Mouse (Mus musculus): ENCODE measurements around the gene Man2a2. TPM values are rescaled to one million over a fixed set of nuclear protein-coding genes. Genes with fewer than 3 reads are reported as not detected.

Gene Man2a2
- polyA plus RNA-seq, 1 experiment, result 30.2 TPM

DNA sequence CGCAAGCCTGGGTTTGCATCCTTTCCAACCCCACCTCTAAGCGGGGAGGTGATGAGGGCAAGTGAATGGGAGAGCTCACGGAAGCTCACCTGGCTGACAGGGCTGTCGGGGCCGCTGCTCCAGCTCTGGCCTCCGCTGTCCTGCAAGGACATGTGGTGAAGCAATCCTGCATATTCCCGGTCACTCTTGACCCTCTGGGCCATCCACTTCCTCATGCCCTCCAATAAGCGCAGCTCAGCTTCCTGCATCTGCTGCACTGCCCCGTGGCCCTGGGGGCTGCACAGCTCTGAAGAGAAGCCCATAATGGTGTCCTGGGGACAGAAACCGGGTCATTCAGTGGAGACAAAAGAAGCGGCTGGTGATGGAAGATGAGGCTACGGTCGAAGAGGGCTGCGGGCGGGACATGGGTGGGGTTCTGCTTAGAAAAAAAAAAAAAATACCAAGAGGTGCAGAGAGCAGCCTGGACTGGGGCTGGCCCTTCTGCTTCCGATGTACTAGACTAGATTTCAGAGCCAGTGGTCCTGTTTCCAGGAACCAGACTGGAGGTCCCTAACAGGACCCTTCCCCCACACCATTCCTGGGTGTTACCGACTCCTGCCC is 16.0 kb upstream of the Man2a2 start:
- H3K27me3 ChIP-seq (ENCODE audit: control insufficient read depth, insufficient read depth, low read length), result no peaks in the 10 kb centered on the region
- 45% methylated on average over 17 of the region's 17 CpGs for WGBS
- peak overlapping the region; percentile 65 for H3K27ac ChIP-seq (ENCODE audit: insufficient read depth, low read depth, low read length)

DNA sequence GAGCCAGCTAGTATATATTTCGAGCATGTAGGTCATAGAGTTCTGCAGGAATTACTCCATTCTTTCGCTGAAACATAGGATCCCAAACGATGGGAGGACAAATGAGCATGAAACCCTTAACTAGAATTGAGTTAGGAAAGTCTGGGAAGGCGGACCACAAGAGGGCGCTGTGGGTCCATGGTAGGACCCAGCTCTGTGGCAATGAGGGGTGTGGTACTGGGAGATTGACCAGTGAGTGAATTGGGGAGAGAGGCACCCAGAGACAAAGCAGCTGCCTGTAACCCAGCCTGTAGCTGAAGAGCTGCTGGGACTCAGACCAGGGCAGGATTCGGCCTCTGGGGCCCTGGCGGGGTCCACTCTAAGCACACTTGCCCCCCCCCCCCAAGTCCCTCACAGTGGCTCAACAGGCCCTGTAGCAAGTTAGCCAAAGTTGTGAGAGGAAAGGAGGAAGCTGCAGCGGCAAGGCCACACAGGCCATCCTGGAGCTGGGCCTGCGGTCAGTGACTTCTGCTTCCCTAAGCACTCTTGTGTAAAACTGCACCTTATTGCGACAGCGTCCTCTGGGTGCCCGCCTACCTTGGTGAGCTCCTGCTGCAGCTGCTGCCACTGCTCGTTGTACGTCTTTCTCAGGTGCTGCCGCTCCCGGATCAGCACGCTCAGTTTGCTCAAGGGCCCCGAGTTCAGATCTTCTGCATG is 15.2 kb upstream of the Man2a2 start:
- peak overlapping the region; percentile 66 for H3K4me3 ChIP-seq (ENCODE audit: low read depth, low read length)
- H3K27ac ChIP-seq (ENCODE audit: insufficient read depth, low read depth, low read length), result peak overlapping the region; percentile 65
- no peaks in the 10 kb centered on the region for H3K27me3 ChIP-seq (ENCODE audit: control insufficient read depth, insufficient read depth, low read length)
- H3K36me3 ChIP-seq (ENCODE audit: control insufficient read depth, insufficient read depth, low read length), result peaks cover 15% of the 10 kb centered on the region
- H3K4me1 ChIP-seq (ENCODE audit: control insufficient read depth, insufficient read depth, insufficient read length, low read length), result peaks cover 10% of the 10 kb centered on the region; the same call in 1 of the 2 replicates
- TF ChIP-seq CTCF (IDR thresholded peaks at IDR 0.05; ENCODE audit: extremely low read depth, insufficient read length, insufficient replicate concordance, low read depth, low read length) (peak; percentile 96), POLR2A (IDR thresholded peaks at IDR 0.05; ENCODE audit: low read depth, low read length) (no peak)
- 31% methylated on average over 18 of the region's 18 CpGs for WGBS

More for the DNA sequence above, 16.0 kb upstream of the Man2a2 start:
- H3K4me1 ChIP-seq (ENCODE audit: control insufficient read depth, insufficient read depth, insufficient read length, low read length), result peaks cover 10% of the 10 kb centered on the region; the same call in 1 of the 2 replicates
- H3K4me3 ChIP-seq (ENCODE audit: low read depth, low read length), result peak overlapping the region; percentile 66
- H3K36me3 ChIP-seq (ENCODE audit: control insufficient read depth, insufficient read depth, low read length), result peaks cover 23% of the 10 kb centered on the region
- no peak for TF ChIP-seq CTCF (IDR thresholded peaks at IDR 0.05; ENCODE audit: extremely low read depth, insufficient read length, insufficient replicate concordance, low read depth, low read length)
- no peak for TF ChIP-seq POLR2A (IDR thresholded peaks at IDR 0.05; ENCODE audit: low read depth, low read length)

DNA sequence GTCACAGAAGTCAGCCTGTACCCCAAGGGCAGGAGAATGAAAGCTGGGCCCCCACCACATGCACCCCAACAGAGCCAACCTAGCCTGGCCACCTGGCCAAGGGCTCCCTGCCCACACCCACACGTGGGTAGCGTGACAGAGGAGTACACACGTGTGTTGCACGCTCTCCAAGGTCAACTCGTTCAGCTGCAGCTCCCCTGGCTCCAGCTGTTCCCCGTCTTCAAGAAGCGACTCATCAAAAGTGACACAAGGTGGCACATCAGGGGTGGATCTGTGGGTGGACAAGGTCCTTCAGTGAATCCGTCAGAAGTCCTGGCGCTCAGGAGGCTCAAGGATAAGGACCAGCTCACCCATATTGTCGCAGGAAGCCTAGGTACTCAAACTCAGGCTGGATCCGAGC is 11.7 kb upstream of the Man2a2 start:
- 0 out of 2 replicates have a peak, but pooled peaks cover 1% of the 10 kb centered on the region for H3K36me3 ChIP-seq (ENCODE audit: control insufficient read depth, insufficient read depth, low read length)
- no peak overlapping the region for H3K27ac ChIP-seq (ENCODE audit: insufficient read depth, low read depth, low read length)
- peaks cover 9% of the 10 kb centered on the region; the same call in 1 of the 2 replicates for H3K4me1 ChIP-seq (ENCODE audit: control insufficient read depth, insufficient read depth, insufficient read length, low read length)
- 78% methylated on average over 11 of the region's 11 CpGs for WGBS
- TF ChIP-seq CTCF (IDR thresholded peaks at IDR 0.05; ENCODE audit: extremely low read depth, insufficient read length, insufficient replicate concordance, low read depth, low read length) (no peak), POLR2A (IDR thresholded peaks at IDR 0.05; ENCODE audit: low read depth, low read length) (no peak)
- no peak overlapping the region for H3K4me3 ChIP-seq (ENCODE audit: low read depth, low read length)
- no peaks in the 10 kb centered on the region for H3K27me3 ChIP-seq (ENCODE audit: control insufficient read depth, insufficient read depth, low read length)

GRCm38 (mm10) chr7:80379531-80379930 is 8.4 kb upstream of the Man2a2 start:
- Histone ChIP-seq H3K27me3 (ENCODE audit: control insufficient read depth, insufficient read depth, low read length) (no peaks in the 10 kb centered on the region), H3K4me1 (ENCODE audit: control insufficient read depth, insufficient read depth, insufficient read length, low read length) (peaks cover 3% of the 10 kb centered on the region; the same call in 1 of the 2 replicates), H3K27ac (ENCODE audit: insufficient read depth, low read depth, low read length) (no peak overlapping the region), H3K36me3 (ENCODE audit: control insufficient read depth, insufficient read depth, low read length) (0 out of 2 replicates have a peak, but pooled peaks cover 1% of the 10 kb centered on the region), H3K4me3 (ENCODE audit: low read depth, low read length) (no peak overlapping the region)
- WGBS, result 51% methylated on average over 13 of the region's 13 CpGs
- TF ChIP-seq POLR2A (IDR thresholded peaks at IDR 0.05; ENCODE audit: low read depth, low read length) (no peak), CTCF (IDR thresholded peaks at IDR 0.05; ENCODE audit: extremely low read depth, insufficient read length, insufficient replicate concordance, low read depth, low read length) (peak; percentile 61; the same call in 1 of the 2 replicates)

DNA sequence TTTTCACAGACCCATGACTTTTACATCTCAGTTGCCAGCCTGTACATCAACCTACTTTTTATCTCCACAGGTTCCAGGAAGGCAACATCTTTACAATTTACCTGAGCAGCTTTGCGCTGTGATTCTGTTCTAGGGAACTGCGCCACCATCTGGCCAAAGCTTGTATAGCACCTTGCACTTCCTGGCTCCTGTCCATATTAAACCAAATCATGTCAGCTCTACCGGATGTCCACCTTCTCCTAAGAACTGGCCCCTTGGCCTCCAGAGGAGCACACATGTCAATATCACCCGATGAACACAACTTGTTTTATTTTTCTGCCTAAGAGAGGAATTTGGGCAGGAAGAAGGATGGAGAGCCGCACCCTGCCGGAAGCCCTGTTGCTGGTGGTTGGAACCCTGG is 6.3 kb upstream of the Man2a2 start:
- Histone ChIP-seq H3K36me3 (ENCODE audit: control insufficient read depth, insufficient read depth, low read length) (0 out of 2 replicates have a peak, but pooled peaks cover 1% of the 10 kb centered on the region), H3K27me3 (ENCODE audit: control insufficient read depth, insufficient read depth, low read length) (no peaks in the 10 kb centered on the region), H3K4me3 (ENCODE audit: low read depth, low read length) (no peak overlapping the region), H3K27ac (ENCODE audit: insufficient read depth, low read depth, low read length) (no peak overlapping the region), H3K4me1 (ENCODE audit: control insufficient read depth, insufficient read depth, insufficient read length, low read length) (peaks cover 3% of the 10 kb centered on the region; the same call in 1 of the 2 replicates)
- TF ChIP-seq POLR2A (IDR thresholded peaks at IDR 0.05; ENCODE audit: low read depth, low read length), result no peak
- TF ChIP-seq CTCF (IDR thresholded peaks at IDR 0.05; ENCODE audit: extremely low read depth, insufficient read length, insufficient replicate concordance, low read depth, low read length), result peak; percentile 67; the same call in 1 of the 2 replicates
- 25% methylated on average over 6 of the region's 6 CpGs for WGBS

DNA sequence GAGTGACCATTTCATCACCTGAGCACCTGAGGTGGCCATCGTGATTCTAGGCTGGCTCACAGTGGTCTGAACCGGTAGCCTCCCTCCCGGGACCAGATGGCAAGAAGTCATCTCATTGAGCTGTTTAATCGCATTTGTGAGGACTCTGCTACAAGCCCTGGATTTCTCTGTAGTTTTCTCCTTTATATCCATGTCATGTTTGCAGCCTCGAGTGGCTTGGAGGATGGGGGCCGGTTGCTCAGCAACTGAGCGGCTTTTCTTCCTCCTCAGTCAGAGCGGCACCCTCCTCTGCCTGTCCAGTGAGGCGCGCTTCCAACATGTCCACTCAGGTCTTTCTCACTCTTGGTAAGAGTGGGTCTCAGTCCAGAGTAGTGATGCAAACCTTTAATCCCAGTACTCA is 5.0 kb upstream of the Man2a2 start:
- TF ChIP-seq CTCF (IDR thresholded peaks at IDR 0.05; ENCODE audit: extremely low read depth, insufficient read length, insufficient replicate concordance, low read depth, low read length), result no peak
- no peak for TF ChIP-seq POLR2A (IDR thresholded peaks at IDR 0.05; ENCODE audit: low read depth, low read length)
- WGBS, result 79% methylated on average over 10 of the region's 10 CpGs
- H3K36me3 ChIP-seq (ENCODE audit: control insufficient read depth, insufficient read depth, low read length), result 0 out of 2 replicates have a peak, but pooled peaks cover 1% of the 10 kb centered on the region

More for the DNA sequence above, 5.0 kb upstream of the Man2a2 start:
- H3K27ac ChIP-seq (ENCODE audit: insufficient read depth, low read depth, low read length), result no peak overlapping the region
- no peak overlapping the region for H3K4me3 ChIP-seq (ENCODE audit: low read depth, low read length)
- no peaks in the 10 kb centered on the region for H3K27me3 ChIP-seq (ENCODE audit: control insufficient read depth, insufficient read depth, low read length)
- H3K4me1 ChIP-seq (ENCODE audit: control insufficient read depth, insufficient read depth, insufficient read length, low read length), result peaks cover 3% of the 10 kb centered on the region; the same call in 1 of the 2 replicates

Measured in small intestine, adult 2 months (tissue).